Mouse (Mus musculus): Measurements from ENCODE around the gene Trpm5.

GRCm38 (mm10) chr7:143116521-143116920 lies 22.1 kb upstream of the Trpm5 start:
- TF ChIP-seq CTCF (IDR thresholded peaks at IDR 0.05; ENCODE audit: low read depth, low read length) (no peak), POLR2A (IDR thresholded peaks at IDR 0.05; ENCODE audit: borderline replicate concordance, low read depth, low read length) (no peak)

All from bone marrow macrophage, adult 2 months (primary cell).